Mouse (Mus musculus): ENCODE measurements around the gene Smurf1. TPM values are rescaled to one million over a fixed set of nuclear protein-coding genes. Genes with fewer than 3 reads are reported as not detected.
A peak's percentile ranks its signal among the peaks of the same experiment; 100 is the strongest.

Gene Smurf1
- total and polyA plus RNA-seq, 3 experiments: 3.1 to 7.2 (median 4.3) TPM

GRCm38 (mm10) chr5:144978533-144979107, 13.0 kb upstream of the Smurf1 start:
- Histone ChIP-seq H3K4me3 (replicated peaks in 1 of 3; ENCODE audit: low read depth in 2 of 3, low read length in 2 of 3, poor library complexity in 1 of 3) (no peak overlapping the region), H3K36me3 (replicated peaks in 1 of 2; ENCODE audit: control insufficient read depth in 1 of 2, insufficient read depth in 1 of 2, low read length in 1 of 2) (no peaks in the 10 kb centered on the region), H3K4me1 (ENCODE audit: control insufficient read depth in 1 of 2, insufficient read depth in 2 of 2) (no peaks in the 10 kb centered on the region), H3K27me3 (replicated peaks) (peaks cover 10% of the 10 kb centered on the region), H3K79me2 (replicated peaks; ENCODE audit: control insufficient read depth, extremely low read depth, insufficient read depth, poor library complexity, severe bottlenecking) (no peaks in the 10 kb centered on the region), H3K9me3 (replicated peaks; ENCODE audit: low read length) (peaks cover 5% of the 10 kb centered on the region), H3K9ac (ENCODE audit: insufficient read depth, low read depth) (no peak overlapping the region), H3K4me2 (ENCODE audit: insufficient read depth, low read depth, poor library complexity, severe bottlenecking) (no peak overlapping the region), H3K27ac (ENCODE audit: insufficient read depth, low read depth) (no peak overlapping the region)
- DNase-seq (ENCODE audit: extremely low read depth): no peak
- in situ Hi-C loops (cut with MboI; ENCODE audit: low pct_ligation_motif_present, low pct_unique_long_range_greater_than_20kb, low sequenced_read_pairs): no loop called here
- dilution Hi-C loops (cut with MboI; ENCODE audit: extremely low pct_ligation_motif_present, extremely low pct_unique_long_range_greater_than_20kb, low sequenced_read_pairs): no loop called here
- TF ChIP-seq MYC (IDR thresholded peaks at IDR 0.05; ENCODE audit: low read depth, low read length) (no peak), ZC3H11A (IDR thresholded peaks at IDR 0.05; ENCODE audit: low read depth, low read length) (no peak), MAX (IDR thresholded peaks at IDR 0.05; ENCODE audit: low read length) (no peak)

- Histone ChIP-seq H3K27ac (ENCODE audit: insufficient read depth, low read depth) (no peak overlapping the region), H3K4me3 (replicated peaks in 1 of 3; ENCODE audit: low read depth in 2 of 3, low read length in 2 of 3, poor library complexity in 1 of 3) (no peak overlapping the region), H3K4me2 (ENCODE audit: insufficient read depth, low read depth, poor library complexity, severe bottlenecking) (no peak overlapping the region), H3K79me2 (replicated peaks; ENCODE audit: control insufficient read depth, extremely low read depth, insufficient read depth, poor library complexity, severe bottlenecking) (no peaks in the 10 kb centered on the region), H3K9ac (ENCODE audit: insufficient read depth, low read depth) (no peak overlapping the region), H3K4me1 (ENCODE audit: control insufficient read depth in 1 of 2, insufficient read depth in 2 of 2) (no peaks in the 10 kb centered on the region), H3K36me3 (replicated peaks in 1 of 2; ENCODE audit: control insufficient read depth in 1 of 2, insufficient read depth in 1 of 2, low read length in 1 of 2) (no peaks in the 10 kb centered on the region), H3K27me3 (replicated peaks) (peaks cover 37% of the 10 kb centered on the region), H3K9me3 (replicated peaks; ENCODE audit: low read length) (no peaks in the 10 kb centered on the region)
- DNase-seq (ENCODE audit: extremely low read depth): no peak
- dilution Hi-C loops (cut with MboI; ENCODE audit: extremely low pct_ligation_motif_present, extremely low pct_unique_long_range_greater_than_20kb, low sequenced_read_pairs): no loop called here
- TF ChIP-seq RAD21 (IDR thresholded peaks at IDR 0.05; ENCODE audit: low read depth, low read length): no peak; the same call in none of the 2 replicates
- no peak for TF ChIP-seq PAX5 (IDR thresholded peaks at IDR 0.05; ENCODE audit: low read length)
- TF ChIP-seq ETS1 (conservative IDR thresholded peaks at IDR 0.05; ENCODE audit: low read depth, low read length): no peak
- TF ChIP-seq CTCF (conservative IDR thresholded peaks at IDR 0.05 in 1 of 2, IDR thresholded peaks at IDR 0.05 in 1 of 2; ENCODE audit: low read depth in 2 of 2, low read length in 2 of 2): peak; percentile 10 to 46; a peak in 2 of 4 replicates
- TF ChIP-seq MAZ (IDR thresholded peaks at IDR 0.05; ENCODE audit: low read depth, low read length): no peak
- in situ Hi-C loops (cut with MboI; ENCODE audit: low pct_ligation_motif_present, low pct_unique_long_range_greater_than_20kb, low sequenced_read_pairs): no loop called here
These were observed 5.6 kb upstream of the Smurf1 start for GRCm38 (mm10) chr5:144971266-144971665.

GRCm38 (mm10) chr5:144964872-144965638, 592 bp downstream of the Smurf1 start:
- Histone ChIP-seq H3K9ac (ENCODE audit: insufficient read depth, low read depth) (peak overlapping the region; percentile 91), H3K9me3 (replicated peaks; ENCODE audit: low read length) (no peaks in the 10 kb centered on the region), H3K4me1 (ENCODE audit: control insufficient read depth in 1 of 2, insufficient read depth in 2 of 2) (peaks cover 8 to 23% of the 10 kb centered on the region in 2 experiments; a peak in 3 of 4 replicates), H3K27me3 (replicated peaks) (peaks cover 37% of the 10 kb centered on the region), H3K27ac (ENCODE audit: insufficient read depth, low read depth) (no peak overlapping the region), H3K4me2 (ENCODE audit: insufficient read depth, low read depth, poor library complexity, severe bottlenecking) (peak overlapping the region; percentile 50; the same call in 1 of the 2 replicates), H3K4me3 (replicated peaks in 1 of 3; ENCODE audit: low read depth in 2 of 3, low read length in 2 of 3, poor library complexity in 1 of 3) (peak overlapping the region; percentile 20 to 90 (median 71)), H3K36me3 (replicated peaks in 1 of 2; ENCODE audit: control insufficient read depth in 1 of 2, insufficient read depth in 1 of 2, low read length in 1 of 2) (peaks cover 0 to 3% of the 10 kb centered on the region in 2 experiments), H3K79me2 (replicated peaks; ENCODE audit: control insufficient read depth, extremely low read depth, insufficient read depth, poor library complexity, severe bottlenecking) (no peaks in the 10 kb centered on the region)
- in situ Hi-C loops (cut with MboI; ENCODE audit: low pct_ligation_motif_present, low pct_unique_long_range_greater_than_20kb, low sequenced_read_pairs): no loop called here
- peak; percentile 87 for DNase-seq (ENCODE audit: extremely low read depth)
- dilution Hi-C loops (cut with MboI; ENCODE audit: extremely low pct_ligation_motif_present, extremely low pct_unique_long_range_greater_than_20kb, low sequenced_read_pairs): no loop called here
- TF ChIP-seq POLR2A (IDR thresholded peaks at IDR 0.05; ENCODE audit: low read depth, low read length): no peak
- no peak for TF ChIP-seq E2F4 (IDR thresholded peaks at IDR 0.05; ENCODE audit: insufficient replicate concordance, low read depth, low read length)
- TF ChIP-seq JUND (conservative IDR thresholded peaks at IDR 0.05; ENCODE audit: low read depth, low read length): no peak
- 0 out of 2 replicates have a peak, but pooled peaks have one; percentile 29 for TF ChIP-seq MAZ (IDR thresholded peaks at IDR 0.05; ENCODE audit: low read depth, low read length)

Data from CH12.LX (cell line).